Mouse (Mus musculus) gonadal fat pad, adult 2 months (tissue): ENCODE results near the gene Nfs1. TPM values are rescaled to one million over a fixed set of nuclear protein-coding genes. Genes with fewer than 3 reads are reported as not detected.
"Not testable (repeated sequence)": the region's sequence is repeated elsewhere in the genome, so short reads cannot be mapped to it uniquely, and the experiment has no call there.

Experiments used
- DNase-seq: peaks from one replicate; pipeline ENCODE4 v3.0.0-alpha.2; 2012; ENCODE audit warnings: low read depth
- polyA plus RNA-seq: library from polyadenylated mRNA; depleted of rRNA; stranded (reverse); fragments of >200 nt; gene quantifications from 2 replicates; pipeline ENCODE4 v1.2.3, GENCODE M21; 2012

The Nfs1 gene
- polyA plus RNA-seq, 1 experiment: 54.8 TPM

GRCm38 (mm10) chr2:156145486-156146130, 1.6 kb upstream of the Nfs1 start:
- DNase-seq: no peak

- no peak for DNase-seq
Observed at GRCm38 (mm10) chr2:156143367-156143766, 619 bp downstream of the Nfs1 start.

- DNase-seq: no peak
Observed at GRCm38 (mm10) chr2:156142820-156143219, 1.2 kb downstream of the Nfs1 start.

- no peak for DNase-seq
Observed at GRCm38 (mm10) chr2:156135695-156136094, 8.3 kb downstream of the Nfs1 start.

GRCm38 (mm10) chr2:156134161-156134560, 9.8 kb downstream of the Nfs1 start:
- no peak for DNase-seq

- no peak for DNase-seq
Observed at GRCm38 (mm10) chr2:156126992-156127391, 17.0 kb downstream of the Nfs1 start, which contains the start of gene Gm28036. Gm28036 (minus strand) TSS chr2:156127092.

GRCm38 (mm10) chr2:156123731-156124130, 20.3 kb downstream of the Nfs1 start:
- no peak for DNase-seq

- no peak for DNase-seq
Observed at GRCm38 (mm10) chr2:156119566-156119965, 24.4 kb downstream of the Nfs1 start.

GRCm38 (mm10) chr2:156112080-156112423, 31.9 kb downstream of the Nfs1 start:
- not testable (repeated sequence) for DNase-seq

GRCm38 (mm10) chr2:156111358-156112079, 32.5 kb downstream of the Nfs1 start, which contains the start of the genes Cpne1 and Rbm12:
Cpne1 (minus strand) TSS chr2:156111965.
Rbm12 (minus strand) TSS chr2:156111978.
- no peak for DNase-seq

- DNase-seq: no peak
Observed at GRCm38 (mm10) chr2:156110627-156111357, 33.2 kb downstream of the Nfs1 start.

- no peak for DNase-seq
Observed at GRCm38 (mm10) chr2:156091926-156092325, 52.1 kb downstream of the Nfs1 start.

- no peak for DNase-seq
Observed at GRCm38 (mm10) chr2:156089799-156090198, 54.2 kb downstream of the Nfs1 start.

- no peak for DNase-seq
Observed at GRCm38 (mm10) chr2:156087391-156088110, 56.4 kb downstream of the Nfs1 start.

- no peak for DNase-seq
Observed at GRCm38 (mm10) chr2:156084541-156084940, 59.4 kb downstream of the Nfs1 start.

- DNase-seq: no peak
Observed at GRCm38 (mm10) chr2:156080391-156080790, 63.6 kb downstream of the Nfs1 start.

- no peak for DNase-seq
Observed at GRCm38 (mm10) chr2:156079674-156080073, 64.3 kb downstream of the Nfs1 start.

- no peak for DNase-seq
Observed at GRCm38 (mm10) chr2:156079183-156079560, 64.8 kb downstream of the Nfs1 start.

GRCm38 (mm10) chr2:156078421-156079182, 65.4 kb downstream of the Nfs1 start:
- no peak for DNase-seq

- no peak for DNase-seq
Observed at GRCm38 (mm10) chr2:156077461-156077860, 66.5 kb downstream of the Nfs1 start.

GRCm38 (mm10) chr2:156073725-156074124, 70.3 kb downstream of the Nfs1 start:
- no peak for DNase-seq
